Mouse (Mus musculus): ENCODE measurements around the gene Ddr1.

The Ddr1 gene

GRCm38 (mm10) chr17:35725286-35726232 is 21.1 kb upstream of the Ddr1 start:
- in situ Hi-C loops (cut with MboI, MseI), result loop anchor here in 1 of 2 experiments (5.0 kb wide), 1 partner anchor 38 kb away; no protein-coding TSS in a partner anchor

DNA sequence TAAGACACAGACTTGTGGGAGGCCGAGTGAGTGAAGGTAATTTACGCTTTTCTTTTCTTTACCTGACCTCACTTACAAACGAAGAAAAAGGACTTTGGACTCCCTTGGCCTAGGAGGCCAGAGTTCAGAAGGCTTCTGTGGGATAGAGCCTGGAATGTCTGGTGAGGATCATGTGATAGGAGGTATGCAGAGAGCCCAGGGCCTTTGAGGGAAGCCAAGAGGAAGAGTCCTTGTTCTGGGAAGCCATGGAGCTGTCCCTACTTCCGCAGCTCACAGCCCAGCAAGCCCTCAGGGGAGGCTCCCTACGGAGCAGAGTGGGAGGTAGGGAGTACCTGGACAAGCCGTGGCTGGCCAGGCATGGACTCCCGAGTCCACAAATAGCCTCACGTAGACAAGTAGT is 17.3 kb upstream of the Ddr1 start:
- in situ Hi-C loops (cut with MboI, MseI), result no loop called here

DNA sequence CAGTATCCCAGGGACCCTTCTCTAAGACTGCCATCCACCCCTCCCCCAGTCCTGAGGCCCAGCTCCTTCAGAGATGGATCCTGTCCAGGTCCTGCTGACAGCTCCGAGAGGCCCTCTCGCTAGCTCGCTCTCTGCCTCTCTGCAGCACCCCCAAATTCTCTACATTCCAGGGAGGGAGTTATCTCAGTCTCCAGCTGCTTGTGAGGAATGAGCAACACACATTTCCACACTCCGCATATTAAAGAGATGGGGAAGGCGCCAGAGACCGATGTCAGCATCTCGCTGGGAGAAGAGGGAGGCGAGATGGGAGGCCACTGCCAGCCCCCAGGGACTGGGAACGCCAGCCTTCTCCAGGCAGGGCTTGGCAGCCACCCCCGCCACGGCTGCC is 15.9 kb upstream of the Ddr1 start:
- in situ Hi-C loops (cut with MboI, MseI), result no loop called here

DNA sequence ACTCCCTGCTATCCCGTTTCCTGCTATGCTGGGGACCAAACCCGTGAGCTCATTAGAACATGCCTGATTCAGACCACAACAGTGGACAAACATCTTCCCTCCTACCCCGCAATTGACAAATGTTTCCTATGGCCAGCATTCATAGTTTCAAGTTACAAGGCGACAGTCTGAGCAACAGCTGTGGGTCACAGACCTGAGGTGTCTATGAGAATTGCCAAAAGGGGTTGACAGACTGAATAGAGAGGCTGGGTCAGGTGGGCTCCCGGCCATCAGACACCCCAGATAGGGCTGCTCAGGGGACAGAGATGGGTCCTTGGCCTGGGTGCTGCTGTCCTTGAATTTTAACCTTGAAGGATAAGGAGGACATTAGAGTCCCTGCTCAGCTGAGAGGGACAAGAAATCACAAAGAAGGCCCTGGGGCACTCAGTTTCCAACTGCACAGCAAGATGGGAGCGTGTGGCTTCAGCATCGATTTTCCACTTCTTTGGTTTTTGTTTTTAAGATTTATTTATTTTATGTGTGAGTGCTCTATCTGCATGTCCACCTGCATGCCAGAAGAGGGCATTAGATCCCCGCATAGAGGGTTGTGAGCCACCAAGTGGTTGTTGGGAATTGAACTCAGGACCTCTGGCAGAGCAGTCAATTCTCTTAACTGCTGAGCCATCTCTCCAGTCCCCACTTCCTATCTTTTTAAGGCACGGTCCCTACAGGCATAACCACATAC is 15.4 kb upstream of the Ddr1 start:
- in situ Hi-C loops (cut with MboI, MseI), result no loop called here

DNA sequence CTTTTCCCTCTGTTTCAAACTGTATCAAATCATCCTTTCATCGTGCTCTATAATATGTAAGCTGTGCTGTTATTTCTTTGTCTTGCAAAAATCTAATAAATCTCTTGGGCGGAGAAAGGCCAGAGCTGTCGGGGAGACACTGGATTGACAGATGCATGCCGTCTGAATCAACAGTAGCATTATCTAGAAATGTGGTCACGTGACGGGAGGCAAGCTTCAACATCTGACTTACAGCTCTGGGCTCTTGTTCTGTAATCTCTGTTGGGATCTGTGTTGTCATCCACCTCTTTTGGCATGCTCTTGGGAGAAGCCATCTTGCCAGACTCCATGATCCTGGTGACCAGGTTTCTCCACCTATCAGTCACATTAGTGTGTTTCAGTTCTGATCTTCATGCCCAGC is 12.7 kb upstream of the Ddr1 start:
- in situ Hi-C loops (cut with MboI, MseI), result no loop called here

GRCm38 (mm10) chr17:35716114-35716513 is 11.7 kb upstream of the Ddr1 start:
- in situ Hi-C loops (cut with MboI, MseI), result no loop called here

- in situ Hi-C loops (cut with MboI, MseI), result no loop called here
Measured at GRCm38 (mm10) chr17:35710705-35711347, 6.4 kb upstream of the Ddr1 start.

DNA sequence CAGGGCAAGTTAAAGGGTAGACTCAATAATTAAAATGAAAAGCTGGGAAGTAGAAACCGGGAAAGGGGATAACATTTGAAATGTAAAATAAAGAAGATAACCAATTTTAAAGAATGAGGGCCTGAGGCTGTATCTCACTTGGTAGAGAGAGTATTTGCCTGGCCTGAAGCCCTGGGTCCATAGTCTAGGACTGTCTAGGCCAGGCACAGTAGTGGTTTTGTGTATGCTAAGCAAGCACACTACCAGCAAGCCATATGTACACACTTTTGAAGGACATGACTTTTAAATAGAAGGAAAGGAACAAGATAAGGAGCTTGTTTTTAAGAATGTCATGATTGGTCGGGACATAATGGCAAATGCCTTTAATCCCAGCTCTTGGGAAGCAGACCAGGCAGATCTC is 4.2 kb upstream of the Ddr1 start:
- in situ Hi-C loops (cut with MboI, MseI), result loop anchor here in 1 of 2 experiments (10.0 kb wide), 1 partner anchor 1964 kb away; no protein-coding TSS in a partner anchor

GRCm38 (mm10) chr17:35707929-35708328 is 3.5 kb upstream of the Ddr1 start:
- in situ Hi-C loops (cut with MboI, MseI), result loop anchor here in 1 of 2 experiments (10.0 kb wide), 1 partner anchor 1963 kb away; no protein-coding TSS in a partner anchor

GRCm38 (mm10) chr17:35705836-35706235 is 1.4 kb upstream of the Ddr1 start:
- in situ Hi-C loops (cut with MboI, MseI), result loop anchor here in 1 of 2 experiments (10.0 kb wide), 1 partner anchor 1961 kb away; no protein-coding TSS in a partner anchor

DNA sequence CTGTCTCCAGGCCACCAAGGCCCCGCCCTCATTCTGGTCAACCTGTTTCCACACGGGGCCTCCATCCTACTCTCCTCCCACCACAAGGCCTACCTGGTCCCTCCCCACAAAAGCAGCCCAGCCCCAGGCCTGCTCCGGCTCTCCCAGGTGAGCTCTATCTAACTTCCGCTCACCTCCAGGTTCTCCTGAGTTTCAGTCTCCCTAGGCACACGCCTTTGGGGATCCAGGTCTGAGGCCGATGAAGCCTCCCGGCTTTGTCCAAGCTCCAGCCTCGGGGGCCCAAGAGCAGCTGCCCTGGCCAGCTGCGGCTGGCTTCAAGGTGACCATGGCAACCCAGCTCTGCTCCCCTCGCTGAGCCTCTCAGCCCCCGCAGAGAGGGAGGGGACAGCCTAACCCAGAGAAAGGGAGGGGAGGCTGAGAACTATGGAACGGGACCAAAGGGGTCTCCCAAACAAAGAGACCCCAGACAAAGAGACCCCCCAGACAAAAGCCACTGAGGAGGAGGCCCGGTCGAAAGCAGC is 610 bp downstream of the Ddr1 start:
- in situ Hi-C loops (cut with MboI, MseI), result loop anchor here in 1 of 2 experiments (10.0 kb wide), 1 partner anchor 1959 kb away; no protein-coding TSS in a partner anchor

- in situ Hi-C loops (cut with MboI, MseI), result loop anchor here in 1 of 2 experiments (10.0 kb wide), 1 partner anchor 1958 kb away; no protein-coding TSS in a partner anchor
Measured at GRCm38 (mm10) chr17:35703065-35703464, 1.4 kb downstream of the Ddr1 start.

- in situ Hi-C loops (cut with MboI, MseI), result loop anchor here in 1 of 2 experiments (10.0 kb wide), 1 partner anchor 1958 kb away; no protein-coding TSS in a partner anchor
Measured at GRCm38 (mm10) chr17:35702605-35703004, 1.8 kb downstream of the Ddr1 start.

- in situ Hi-C loops (cut with MboI, MseI), result loop anchor here in 1 of 2 experiments (10.0 kb wide), 1 partner anchor 1957 kb away; no protein-coding TSS in a partner anchor
Measured at GRCm38 (mm10) chr17:35701978-35702461, 2.4 kb downstream of the Ddr1 start.

- in situ Hi-C loops (cut with MboI, MseI), result loop anchor here in 1 of 2 experiments (10.0 kb wide), 1 partner anchor 1957 kb away; no protein-coding TSS in a partner anchor
Measured at GRCm38 (mm10) chr17:35701203-35701977, 3.0 kb downstream of the Ddr1 start.

- in situ Hi-C loops (cut with MboI, MseI), result loop anchor here in 1 of 2 experiments (10.0 kb wide), 1 partner anchor 1956 kb away; no protein-coding TSS in a partner anchor
Measured at GRCm38 (mm10) chr17:35700371-35700961, 4.0 kb downstream of the Ddr1 start.

- in situ Hi-C loops (cut with MboI, MseI), result loop anchor here in 1 of 2 experiments (10.0 kb wide), 1 partner anchor 1955 kb away; no protein-coding TSS in a partner anchor
Measured at GRCm38 (mm10) chr17:35699919-35700318, 4.5 kb downstream of the Ddr1 start.

GRCm38 (mm10) chr17:35698501-35698883 is 5.9 kb downstream of the Ddr1 start:
- in situ Hi-C loops (cut with MboI, MseI), result no loop called here

- in situ Hi-C loops (cut with MboI, MseI), result no loop called here
Measured at GRCm38 (mm10) chr17:35697759-35698500, 6.5 kb downstream of the Ddr1 start.

Measured in T-helper 17 cell (primary cell).